Mouse (Mus musculus) cortical plate, adult 2 months (tissue): ENCODE measurements at regions not wholly inside any gene's neighbourhood (a gene's known extent, or its start where the extent isn't known, plus 50 kb on each side); places are given as distances from the start of the nearest gene placed in this dataset.

Source experiments
- CTCF ChIP-seq: fragments of 200-500 bp; IDR thresholded peaks from 2 replicates; pipeline ENCODE4 v1.5.1; 2011; ENCODE audit warnings: mild to moderate bottlenecking, control low read depth, low read length; ENCODE audit not compliant: insufficient read depth; ENCODE audit errors: extremely low read depth
- POLR2A ChIP-seq: fragments of 200-500 bp; IDR thresholded peaks from 2 replicates; pipeline ENCODE4 v1.6.1; 2011; ENCODE audit warnings: mild to moderate bottlenecking, low read length, control low read depth; ENCODE audit not compliant: insufficient read depth; ENCODE audit errors: extremely low read depth

DNA sequence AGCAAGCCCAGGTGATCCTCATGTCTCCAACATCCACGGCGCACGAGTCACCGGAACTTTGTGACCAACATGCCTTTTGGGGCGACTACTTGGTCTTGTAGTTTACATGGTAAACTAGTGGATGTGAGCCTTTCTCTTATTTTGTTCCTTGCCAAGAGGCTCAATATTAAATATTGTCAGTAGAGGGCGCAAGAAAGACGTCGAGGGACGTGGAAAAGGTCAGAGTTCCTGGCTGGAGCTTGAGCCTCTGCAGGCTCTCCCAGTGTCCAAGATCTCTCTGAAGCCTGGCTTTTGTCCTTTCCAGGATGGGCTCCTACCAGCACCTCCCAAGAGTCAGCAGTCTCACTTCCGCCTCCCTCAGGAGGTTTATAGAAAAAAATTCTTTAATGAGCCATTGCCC is 458.8 kb downstream of the Tmem182 start:
- peak; percentile 44; the same call in 1 of the 2 replicates for TF ChIP-seq CTCF
- TF ChIP-seq POLR2A: no peak
